Mouse (Mus musculus) liver, adult 2 months (tissue): ENCODE data around the gene C87436. TPM values are rescaled to one million over a fixed set of nuclear protein-coding genes. Genes with fewer than 3 reads are reported as not detected.

ENCODE experiments used
- DNase-seq: peaks from one replicate; pipeline ENCODE4 v3.0.0-alpha.2; 2011; ENCODE audit warnings: low read depth, low spot score; ENCODE audit errors: extremely low read depth
- H3K27ac ChIP-seq: fragments of 200-500 bp; replicated peaks from 2 replicates; pipeline ENCODE4 v1.5.1; 2012; ENCODE audit warnings: low read depth, mild to moderate bottlenecking, control low read depth, inconsistent platforms, low read length; ENCODE audit not compliant: insufficient read depth
- H3K27me3 ChIP-seq: fragments of 200-500 bp; 2 replicates; pipeline ENCODE4 v1.6.1; 2012; ENCODE audit warnings: mild to moderate bottlenecking, moderate library complexity, low read length, inconsistent platforms; ENCODE audit not compliant: control insufficient read depth, insufficient read depth
- H3K36me3 ChIP-seq: fragments of 200-500 bp; 2 replicates; pipeline ENCODE4 v1.6.1; 2012; ENCODE audit warnings: low read length, inconsistent platforms; ENCODE audit not compliant: control insufficient read depth, insufficient read depth
- H3K4me1 ChIP-seq: fragments of 200-500 bp; 2 replicates; pipeline ENCODE4 v1.6.1; 2011; ENCODE audit warnings: low read length; ENCODE audit not compliant: control insufficient read depth, insufficient read depth
- H3K4me3 ChIP-seq: fragments of 200-500 bp; 2 replicates; pipeline ENCODE4 v1.5.1; 2011; ENCODE audit warnings: low read depth, mild to moderate bottlenecking, control low read depth, low read length, moderate library complexity; ENCODE audit not compliant: insufficient read depth
- H3K79me2 ChIP-seq: fragments of 200-500 bp; 2 replicates; pipeline ENCODE4 v1.6.1; 2012; ENCODE audit warnings: inconsistent platforms, mild to moderate bottlenecking, low read length, moderate library complexity; ENCODE audit not compliant: control insufficient read depth, insufficient read depth
- H3K9ac ChIP-seq: fragments of 200-500 bp; 2 replicates; pipeline ENCODE4 v1.6.1; 2012; ENCODE audit warnings: low read depth, mild to moderate bottlenecking, control low read depth, inconsistent platforms, low read length
- CTCF ChIP-seq: fragments of 200-500 bp; IDR thresholded peaks from 2 replicates; pipeline ENCODE4 v1.5.1; 2011; ENCODE audit warnings: low read depth, low read length, control low read depth
- POLR2A ChIP-seq: fragments of 200-500 bp; IDR thresholded peaks from 2 replicates; pipeline ENCODE4 v1.6.1; 2011; ENCODE audit warnings: low read length, control low read depth; ENCODE audit not compliant: insufficient read depth; ENCODE audit errors: extremely low read depth
- WGBS: fragments of 180-500 bp; shearing (Covaris S2); methylation state at CpG from one replicate; pipeline ENCODE4 v1.1.7; 2018; 5-methylcytosine and 5-hydroxymethylcytosine counted together
- polyA plus RNA-seq: library from polyadenylated mRNA; depleted of rRNA; stranded (reverse); fragments of >200 nt; gene quantifications from 2 replicates; pipeline ENCODE4 v1.2.3, GENCODE M21; 2012
- total RNA-seq: library from RNA; depleted of rRNA; stranded (reverse); fragments of >200 nt; gene quantifications from 2 replicates; pipeline ENCODE4 v1.2.3, GENCODE M21; 2014

Gene C87436
- total and polyA plus RNA-seq, 2 experiments, result 7.6 to 10.1 TPM

- no peak for DNase-seq
- H3K36me3 ChIP-seq, result no peaks in the 10 kb centered on the region
- no peak overlapping the region for H3K4me3 ChIP-seq
- H3K27me3 ChIP-seq, result no peaks in the 10 kb centered on the region
- H3K9ac ChIP-seq, result no peak overlapping the region
- 77% methylated on average over 5 of the region's 5 CpGs for WGBS
- peaks cover 2% of the 10 kb centered on the region; the same call in 1 of the 2 replicates for H3K79me2 ChIP-seq
- H3K27ac ChIP-seq, result no peak overlapping the region
- peaks cover 16% of the 10 kb centered on the region for H3K4me1 ChIP-seq
- no peak for TF ChIP-seq CTCF
- no peak for TF ChIP-seq POLR2A
These were observed 61.5 kb downstream of the C87436 start for GRCm38 (mm10) chr6:86499571-86500109.

GRCm38 (mm10) chr6:86503513-86503912 is 65.3 kb downstream of the C87436 start:
- 91% methylated on average over 4 of the region's 4 CpGs for WGBS
- no peaks in the 10 kb centered on the region for H3K27me3 ChIP-seq
- TF ChIP-seq CTCF, result no peak
- no peak for TF ChIP-seq POLR2A
- H3K9ac ChIP-seq, result no peak overlapping the region
- no peak overlapping the region for H3K4me3 ChIP-seq
- no peak overlapping the region for H3K27ac ChIP-seq
- H3K79me2 ChIP-seq, result no peaks in the 10 kb centered on the region
- H3K4me1 ChIP-seq, result peaks cover 10% of the 10 kb centered on the region
- DNase-seq, result no peak
- no peaks in the 10 kb centered on the region for H3K36me3 ChIP-seq

DNA sequence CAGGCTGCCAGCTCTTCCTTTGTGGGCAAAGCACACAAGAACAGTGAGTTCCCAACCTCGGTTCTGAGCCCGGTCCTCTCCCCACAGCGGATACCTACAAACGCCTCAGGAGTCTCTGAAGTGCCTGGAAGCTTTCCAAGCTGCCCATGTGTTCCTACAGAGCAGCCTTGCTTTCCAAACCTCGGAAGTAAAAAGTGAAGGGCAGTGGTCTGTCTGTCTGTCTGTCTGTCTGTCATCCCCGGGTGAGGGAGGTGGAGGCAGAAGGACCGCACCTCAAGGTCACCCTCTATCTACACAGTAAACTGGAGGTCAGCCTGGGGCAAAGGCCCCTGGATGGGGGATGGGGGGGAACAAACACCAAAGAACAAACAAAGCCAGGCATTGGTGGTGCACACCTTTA is 67.5 kb downstream of the C87436 start:
- Histone ChIP-seq H3K9ac (no peak overlapping the region), H3K27ac (no peak overlapping the region), H3K4me3 (no peak overlapping the region), H3K36me3 (no peaks in the 10 kb centered on the region), H3K79me2 (no peaks in the 10 kb centered on the region), H3K4me1 (peaks cover 4% of the 10 kb centered on the region; the same call in 1 of the 2 replicates), H3K27me3 (no peaks in the 10 kb centered on the region)
- DNase-seq, result no peak
- WGBS, result 22% methylated on average over 7 of the region's 7 CpGs
- TF ChIP-seq CTCF, result no peak
- no peak for TF ChIP-seq POLR2A

DNA sequence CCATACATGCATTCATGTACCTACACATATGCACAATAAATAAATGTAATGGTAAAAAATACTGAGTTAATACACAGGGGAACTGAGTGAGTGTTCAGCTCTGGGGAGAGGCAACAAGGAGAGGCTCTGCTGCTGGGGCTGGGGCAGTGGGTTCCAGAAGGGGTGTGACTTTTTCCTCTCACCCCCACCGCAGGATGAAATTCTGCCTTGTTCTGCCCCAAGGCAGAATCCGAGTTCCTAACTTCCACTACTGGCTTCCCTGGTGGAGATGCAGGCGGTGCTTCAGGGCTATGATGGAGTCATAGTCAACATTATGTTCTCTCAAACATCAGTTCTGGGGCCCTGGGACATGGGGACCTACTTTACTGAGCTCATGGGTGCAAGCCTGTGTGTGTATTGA is 68.1 kb downstream of the C87436 start:
- no peak for DNase-seq
- no peaks in the 10 kb centered on the region for H3K36me3 ChIP-seq
- no peaks in the 10 kb centered on the region for H3K79me2 ChIP-seq

GRCm38 (mm10) chr6:86507116-86507515 is 68.9 kb downstream of the C87436 start:
- H3K79me2 ChIP-seq, result no peaks in the 10 kb centered on the region
- H3K4me1 ChIP-seq, result peaks cover 4% of the 10 kb centered on the region; the same call in 1 of the 2 replicates
- H3K9ac ChIP-seq, result no peak overlapping the region
- no peak for DNase-seq
- no peak overlapping the region for H3K4me3 ChIP-seq
- TF ChIP-seq POLR2A (no peak), CTCF (no peak)
- no peaks in the 10 kb centered on the region for H3K36me3 ChIP-seq
- H3K27ac ChIP-seq, result no peak overlapping the region
- H3K27me3 ChIP-seq, result no peaks in the 10 kb centered on the region

More for the DNA sequence above, 68.1 kb downstream of the C87436 start:
- peaks cover 4% of the 10 kb centered on the region; the same call in 1 of the 2 replicates for H3K4me1 ChIP-seq
- 97% methylated on average over 3 of the region's 3 CpGs for WGBS
- no peak overlapping the region for H3K4me3 ChIP-seq
- no peaks in the 10 kb centered on the region for H3K27me3 ChIP-seq
- H3K9ac ChIP-seq, result no peak overlapping the region
- TF ChIP-seq CTCF (no peak), POLR2A (no peak)
- no peak overlapping the region for H3K27ac ChIP-seq

GRCm38 (mm10) chr6:86508736-86509135 is 70.6 kb downstream of the C87436 start:
- WGBS, result 91% methylated on average over 3 of the region's 3 CpGs
- TF ChIP-seq CTCF, result no peak
- no peak for TF ChIP-seq POLR2A
- Histone ChIP-seq H3K27ac (no peak overlapping the region), H3K36me3 (no peaks in the 10 kb centered on the region), H3K27me3 (no peaks in the 10 kb centered on the region), H3K9ac (no peak overlapping the region), H3K79me2 (no peaks in the 10 kb centered on the region), H3K4me3 (no peak overlapping the region), H3K4me1 (peaks cover 4% of the 10 kb centered on the region; the same call in 1 of the 2 replicates)
- DNase-seq, result no peak
